Mouse (Mus musculus) ES-Bruce4 (cell line): ENCODE data around the gene Slc5a10.

Source experiments
- CTCF ChIP-seq: IDR thresholded peaks from one replicate; pipeline ENCODE4 v1.8.1; 2011; ENCODE audit warnings: low read depth, low read length
- EP300 ChIP-seq: IDR thresholded peaks from 2 replicates; pipeline ENCODE4 v1.6.1; 2011; ENCODE audit warnings: low read depth, low read length; ENCODE audit not compliant: insufficient read depth
- POLR2A ChIP-seq: IDR thresholded peaks from one replicate; pipeline ENCODE4 v1.8.1; 2011; ENCODE audit warnings: low read length; ENCODE audit not compliant: insufficient read depth

- TF ChIP-seq CTCF (no peak), POLR2A (no peak), EP300 (no peak)
These were observed 34.5 kb downstream of the Slc5a10 start for GRCm38 (mm10) chr11:61686141-61686540.
